Mouse (Mus musculus) megakaryocyte, embryonic 14.5 days (primary cell): ENCODE measurements around the gene Serpina16. TPM values are rescaled to one million over a fixed set of nuclear protein-coding genes. Genes with fewer than 3 reads are reported as not detected.

Experiments used
- H3K27me3 ChIP-seq: replicated peaks from 2 replicates; pipeline ENCODE3; 2012; ENCODE audit warnings: inconsistent platforms
- H3K36me3 ChIP-seq: replicated peaks from 2 replicates; pipeline ENCODE3; 2012; ENCODE audit warnings: low read length, inconsistent platforms, mixed read lengths
- H3K4me1 ChIP-seq: 2 replicates; pipeline ENCODE4 v1.6.1; 2012; ENCODE audit warnings: inconsistent platforms
- H3K4me3 ChIP-seq: replicated peaks from 2 replicates; pipeline ENCODE3; 2012; ENCODE audit warnings: moderate library complexity, mild to moderate bottlenecking, inconsistent platforms
- H3K9me3 ChIP-seq: 2 replicates; pipeline ENCODE4 v1.6.1; 2012; ENCODE audit warnings: inconsistent platforms
- FLI1 ChIP-seq: IDR thresholded peaks from 2 replicates; pipeline ENCODE4 v1.6.1; 2012; ENCODE audit warnings: low read length, inconsistent platforms, mixed read lengths
- GATA1 ChIP-seq: IDR thresholded peaks from 3 replicates; pipeline ENCODE4 v1.6.1; 2012; ENCODE audit warnings: mixed read lengths, low read length, inconsistent platforms, borderline replicate concordance
- polyA plus RNA-seq: library from polyadenylated mRNA; stranded (reverse); fragments of >175 nt; gene quantifications from 2 replicates; pipeline ENCODE4 v1.2.3, GENCODE M21; 2012; ENCODE audit warnings: low replicate concordance; ENCODE audit not compliant: insufficient read depth

Serpina16 gene
- polyA plus RNA-seq, 1 experiment: not detected

- Histone ChIP-seq H3K9me3 (no peaks in the 10 kb centered on the region), H3K36me3 (no peaks in the 10 kb centered on the region), H3K4me3 (no peak overlapping the region), H3K4me1 (no peaks in the 10 kb centered on the region), H3K27me3 (no peaks in the 10 kb centered on the region)
- TF ChIP-seq FLI1 (no peak), GATA1 (no peak)
Observed at GRCm38 (mm10) chr12:103643336-103643735, 32.6 kb downstream of the Serpina16 start.

GRCm38 (mm10) chr12:103635846-103636245, 40.1 kb downstream of the Serpina16 start:
- no peaks in the 10 kb centered on the region for H3K27me3 ChIP-seq
- no peak for TF ChIP-seq FLI1
- TF ChIP-seq GATA1: no peak
- no peaks in the 10 kb centered on the region for H3K36me3 ChIP-seq
- H3K4me3 ChIP-seq: no peak overlapping the region
- peaks cover 17% of the 10 kb centered on the region for H3K9me3 ChIP-seq
- H3K4me1 ChIP-seq: no peaks in the 10 kb centered on the region

GRCm38 (mm10) chr12:103634430-103634829, 41.5 kb downstream of the Serpina16 start:
- H3K4me1 ChIP-seq: no peaks in the 10 kb centered on the region
- peaks cover 31% of the 10 kb centered on the region for H3K9me3 ChIP-seq
- H3K27me3 ChIP-seq: no peaks in the 10 kb centered on the region
- no peak overlapping the region for H3K4me3 ChIP-seq
- no peaks in the 10 kb centered on the region for H3K36me3 ChIP-seq
- TF ChIP-seq FLI1: no peak
- no peak for TF ChIP-seq GATA1

- TF ChIP-seq GATA1: no peak
- TF ChIP-seq FLI1: no peak
- Histone ChIP-seq H3K9me3 (peaks cover 40% of the 10 kb centered on the region), H3K4me1 (no peaks in the 10 kb centered on the region), H3K36me3 (no peaks in the 10 kb centered on the region), H3K27me3 (no peaks in the 10 kb centered on the region), H3K4me3 (no peak within 1 kb of the TSS)
Observed at GRCm38 (mm10) chr12:103631203-103631612, 44.7 kb downstream of the Serpina16 start, which contains the start of gene Serpina10. Serpina10 (minus strand) TSS chr12:103631444.

Other genes with a start within 250 kb of the Serpina16 start
- gene Ifi27, start 241.9 kb downstream of the Serpina16 start, polyA plus RNA-seq: 4.1 TPM in 1 of 2 replicates, not detected in the other
- 26.7 TPM in 1 of 2 replicates, not detected in the other for gene Ifi27l2a, start 232.5 kb downstream of the Serpina16 start, polyA plus RNA-seq
- not detected in 2 replicates for gene Ifi27l2b, start 218.9 kb downstream of the Serpina16 start, polyA plus RNA-seq
- not detected in 2 replicates for gene Ppp4r4, start 143.9 kb downstream of the Serpina16 start, polyA plus RNA-seq
- 1.4 TPM in 1 of 2 replicates, not detected in the other for gene Serpina10, start 44.7 kb downstream of the Serpina16 start, polyA plus RNA-seq
- gene Serpina6, start 18.9 kb downstream of the Serpina16 start, polyA plus RNA-seq: not detected in 2 replicates
- not detected in 2 replicates for gene Serpina1f, start 19.4 kb upstream of the Serpina16 start, polyA plus RNA-seq
- not detected in 2 replicates for gene Serpina1d, start 97.5 kb upstream of the Serpina16 start, polyA plus RNA-seq
- not detected in 2 replicates for gene Serpina1b, start 154.2 kb upstream of the Serpina16 start, polyA plus RNA-seq
- not detected in 2 replicates for gene Serpina1a, start 187.4 kb upstream of the Serpina16 start, polyA plus RNA-seq
- not detected in 2 replicates for gene Serpina1c, start 228.7 kb upstream of the Serpina16 start, polyA plus RNA-seq